Mouse (Mus musculus) forebrain, embryonic 16.5 days (tissue): ENCODE results near the gene Smc6. TPM values are rescaled to one million over a fixed set of nuclear protein-coding genes. Genes with fewer than 3 reads are reported as not detected.

Experiments used
- ATAC-seq: fragments of 200-750 bp; cut with Nextera tagmentation; 2 replicates; pipeline ENCODE4 v1.8.0; 2017; ENCODE audit warnings: mild to moderate bottlenecking, moderate library complexity
- H3K27ac ChIP-seq: fragments of 300-500 bp; sonication (generic); 2 replicates; pipeline ENCODE4 v1.5.1; 2014; ENCODE audit warnings: low read length, control low read depth
- H3K27me3 ChIP-seq: fragments of 300-500 bp; sonication (generic); replicated peaks from 2 replicates; pipeline ENCODE4 v1.6.1; 2014; ENCODE audit warnings: low read length; ENCODE audit not compliant: control insufficient read depth, insufficient read depth
- H3K36me3 ChIP-seq: fragments of 300-500 bp; sonication (generic); 2 replicates; pipeline ENCODE4 v1.6.1; 2014; ENCODE audit not compliant: control insufficient read depth, insufficient read depth
- H3K4me1 ChIP-seq: fragments of 300-500 bp; sonication (generic); replicated peaks from 2 replicates; pipeline ENCODE4 v1.6.1; 2014; ENCODE audit warnings: low read length; ENCODE audit not compliant: control insufficient read depth, insufficient read depth
- H3K4me2 ChIP-seq: fragments of 300-500 bp; sonication (generic); 2 replicates; pipeline ENCODE4 v1.6.1; 2014; ENCODE audit warnings: mild to moderate bottlenecking, low read length, control low read depth
- H3K4me3 ChIP-seq: fragments of 300-500 bp; sonication (generic); replicated peaks from 2 replicates; pipeline ENCODE4 v1.5.1; 2014; ENCODE audit warnings: mild to moderate bottlenecking, low read length, control low read depth
- H3K9ac ChIP-seq: fragments of 300-500 bp; sonication (generic); replicated peaks from 2 replicates; pipeline ENCODE4 v1.6.1; 2014; ENCODE audit warnings: low read depth, low read length, control low read depth
- H3K9me3 ChIP-seq: fragments of 300-500 bp; sonication (generic); 2 replicates; pipeline ENCODE4 v1.6.1; 2016; ENCODE audit warnings: low read length; ENCODE audit not compliant: control insufficient read depth
- WGBS: fragments of 180-500 bp; shearing (Covaris S2); extraction: QIAGEN DNeasy Blood & Tissue Kit; methylation state at CpG from one replicate; pipeline ENCODE4 v1.1.7; 2014; 5-methylcytosine and 5-hydroxymethylcytosine counted together
- polyA plus RNA-seq: library from polyadenylated mRNA; unstranded; fragments of >200 nt; fragmentation: Nextera tagmentation; extraction: Ambion mirVana; gene quantifications from 2 replicates; pipeline ENCODE4 v1.2.1, GENCODE M21; 2015

The Smc6 gene
- polyA plus RNA-seq: 112 and 123 TPM in 2 replicates

GRCm38 (mm10) chr12:11265382-11266281, at the start of gene Smc6, which contains the start of gene Gen1:
Smc6 (plus strand) TSS chr12:11265886.
Gen1 (minus strand) TSS chr12:11265801.
- Histone ChIP-seq H3K4me1 (peaks cover 30% of the 10 kb centered on the region), H3K27ac (peak within 1 kb of the TSS; percentile 93), H3K4me2 (peak within 1 kb of the TSS; percentile 93), H3K27me3 (no peaks in the 10 kb centered on the region), H3K36me3 (no peaks in the 10 kb centered on the region), H3K4me3 (peak within 1 kb of the TSS; percentile 87), H3K9me3 (no peaks in the 10 kb centered on the region), H3K9ac (peak within 1 kb of the TSS; percentile 96)
- WGBS: under 1% methylated on average over 65 of the region's 83 CpGs
- peak; percentile 98 for ATAC-seq

- ATAC-seq: no peak
- WGBS: 51% methylated on average over 3 of the region's 3 CpGs
- Histone ChIP-seq H3K4me3 (no peak overlapping the region), H3K9ac (no peak overlapping the region), H3K4me1 (no peaks in the 10 kb centered on the region; the same call in 1 of the 2 replicates), H3K9me3 (no peaks in the 10 kb centered on the region), H3K4me2 (no peak overlapping the region), H3K27me3 (no peaks in the 10 kb centered on the region), H3K36me3 (no peaks in the 10 kb centered on the region), H3K27ac (no peak overlapping the region)
Measured at GRCm38 (mm10) chr12:11216454-11216853, 49.2 kb upstream of the Smc6 start.

- H3K4me1 ChIP-seq: no peaks in the 10 kb centered on the region; the same call in 1 of the 2 replicates
- H3K9ac ChIP-seq: no peak overlapping the region
- no peak for ATAC-seq
- no peak overlapping the region for H3K4me3 ChIP-seq
- no peak overlapping the region for H3K27ac ChIP-seq
- H3K4me2 ChIP-seq: no peak overlapping the region
- H3K9me3 ChIP-seq: no peaks in the 10 kb centered on the region
- H3K36me3 ChIP-seq: no peaks in the 10 kb centered on the region
- H3K27me3 ChIP-seq: no peaks in the 10 kb centered on the region
- 79% methylated on average over 7 of the region's 7 CpGs for WGBS
Measured at GRCm38 (mm10) chr12:11217726-11218250, 47.9 kb upstream of the Smc6 start.

GRCm38 (mm10) chr12:11221524-11222330, 44.0 kb upstream of the Smc6 start:
- Histone ChIP-seq H3K4me2 (no peak overlapping the region), H3K9me3 (no peaks in the 10 kb centered on the region), H3K9ac (no peak overlapping the region), H3K4me3 (no peak overlapping the region), H3K4me1 (no peaks in the 10 kb centered on the region; the same call in 1 of the 2 replicates), H3K27ac (no peak overlapping the region), H3K27me3 (no peaks in the 10 kb centered on the region), H3K36me3 (no peaks in the 10 kb centered on the region)
- 32% methylated on average over 20 of the region's 20 CpGs for whole genome bisulfite sequencing
- peak; percentile 78 for ATAC-seq

GRCm38 (mm10) chr12:11222566-11222965, 43.1 kb upstream of the Smc6 start:
- no peak for ATAC-seq
- no peaks in the 10 kb centered on the region for H3K9me3 ChIP-seq
- H3K36me3 ChIP-seq: no peaks in the 10 kb centered on the region
- no peak overlapping the region for H3K4me3 ChIP-seq
- no peak overlapping the region for H3K4me2 ChIP-seq
- H3K27me3 ChIP-seq: no peaks in the 10 kb centered on the region
- no peak overlapping the region for H3K27ac ChIP-seq
- WGBS: 61% methylated on average over 3 of the region's 3 CpGs
- no peak overlapping the region for H3K9ac ChIP-seq
- no peaks in the 10 kb centered on the region; the same call in 1 of the 2 replicates for H3K4me1 ChIP-seq

- Histone ChIP-seq H3K36me3 (no peaks in the 10 kb centered on the region), H3K27ac (no peak overlapping the region), H3K4me1 (no peaks in the 10 kb centered on the region; the same call in 1 of the 2 replicates), H3K4me2 (no peak overlapping the region), H3K9me3 (no peaks in the 10 kb centered on the region), H3K9ac (no peak overlapping the region), H3K27me3 (no peaks in the 10 kb centered on the region), H3K4me3 (no peak overlapping the region)
- no peak for ATAC-seq
- WGBS: 94% methylated on average over 10 of the region's 10 CpGs
Measured at GRCm38 (mm10) chr12:11223090-11223489, 42.6 kb upstream of the Smc6 start.

- Histone ChIP-seq H3K4me2 (no peak overlapping the region), H3K4me1 (no peaks in the 10 kb centered on the region; the same call in 1 of the 2 replicates), H3K27ac (no peak overlapping the region), H3K4me3 (no peak overlapping the region), H3K36me3 (no peaks in the 10 kb centered on the region), H3K9ac (no peak overlapping the region), H3K9me3 (no peaks in the 10 kb centered on the region), H3K27me3 (no peaks in the 10 kb centered on the region)
- WGBS: 3% methylated on average over 5 of the region's 5 CpGs
- no peak for ATAC-seq
Measured at GRCm38 (mm10) chr12:11224722-11225121, 41.0 kb upstream of the Smc6 start.

- H3K36me3 ChIP-seq: no peaks in the 10 kb centered on the region
- H3K27ac ChIP-seq: no peak overlapping the region
- ATAC-seq: no peak
- H3K4me2 ChIP-seq: no peak overlapping the region
- H3K4me3 ChIP-seq: no peak overlapping the region
- H3K9ac ChIP-seq: no peak overlapping the region
- H3K9me3 ChIP-seq: no peaks in the 10 kb centered on the region
- WGBS: 71% methylated on average over 1 of the region's 1 CpGs
- H3K27me3 ChIP-seq: no peaks in the 10 kb centered on the region
- H3K4me1 ChIP-seq: no peaks in the 10 kb centered on the region; the same call in 1 of the 2 replicates
Measured at GRCm38 (mm10) chr12:11226123-11226522, 39.6 kb upstream of the Smc6 start.
